Mouse (Mus musculus): ENCODE measurements around the gene Rexo2. TPM values are rescaled to one million over a fixed set of nuclear protein-coding genes. Genes with fewer than 3 reads are reported as not detected.
"Not testable (repeated sequence)": the region's sequence is repeated elsewhere in the genome, so short reads cannot be mapped to it uniquely, and the experiment has no call there.

Gene Rexo2
- total RNA-seq, 2 experiments from 2014 or later, result 124 to 164 TPM

DNA sequence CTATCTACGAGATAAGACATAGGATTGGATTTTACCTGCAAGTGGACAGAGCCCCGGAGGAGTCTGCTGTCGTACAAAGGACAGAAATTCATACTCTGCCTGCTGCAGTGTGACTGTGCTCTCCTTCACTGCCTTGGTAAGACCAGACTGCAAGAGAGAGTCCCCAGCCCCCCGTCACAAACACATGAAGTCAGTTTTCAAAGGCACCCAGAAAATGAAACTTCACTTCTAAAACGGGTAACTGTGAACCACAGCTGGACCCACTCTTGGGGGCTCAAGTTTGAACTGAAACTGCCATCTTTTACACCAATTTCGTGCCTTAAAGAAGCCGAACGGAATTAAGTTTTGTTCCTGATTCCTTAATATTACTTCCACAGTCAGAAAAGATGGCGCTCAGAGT, 6.1 kb downstream of the Rexo2 start:
- no peak for ATAC-seq (replicated peaks; ENCODE audit: poor library complexity)

DNA sequence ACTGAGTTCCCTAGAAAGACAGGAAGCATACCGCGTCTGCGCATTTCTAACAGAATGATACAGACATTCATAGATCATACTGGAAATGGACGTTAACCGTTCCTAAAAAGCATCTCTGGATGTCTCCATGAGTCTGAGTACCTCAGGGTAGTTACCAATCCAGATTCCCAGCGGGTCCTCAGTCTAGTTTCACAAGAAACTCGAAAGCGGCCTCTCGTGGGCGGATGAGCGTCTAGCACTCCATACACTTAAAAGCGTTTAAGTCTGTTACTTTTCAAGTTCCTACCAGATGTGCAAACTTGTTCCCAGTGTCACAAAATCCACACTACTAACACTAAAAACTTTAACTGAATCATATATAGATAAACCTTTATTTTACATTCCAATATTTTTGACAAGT, 7.3 kb downstream of the Rexo2 start:
- no peak for ATAC-seq (replicated peaks; ENCODE audit: poor library complexity)

DNA sequence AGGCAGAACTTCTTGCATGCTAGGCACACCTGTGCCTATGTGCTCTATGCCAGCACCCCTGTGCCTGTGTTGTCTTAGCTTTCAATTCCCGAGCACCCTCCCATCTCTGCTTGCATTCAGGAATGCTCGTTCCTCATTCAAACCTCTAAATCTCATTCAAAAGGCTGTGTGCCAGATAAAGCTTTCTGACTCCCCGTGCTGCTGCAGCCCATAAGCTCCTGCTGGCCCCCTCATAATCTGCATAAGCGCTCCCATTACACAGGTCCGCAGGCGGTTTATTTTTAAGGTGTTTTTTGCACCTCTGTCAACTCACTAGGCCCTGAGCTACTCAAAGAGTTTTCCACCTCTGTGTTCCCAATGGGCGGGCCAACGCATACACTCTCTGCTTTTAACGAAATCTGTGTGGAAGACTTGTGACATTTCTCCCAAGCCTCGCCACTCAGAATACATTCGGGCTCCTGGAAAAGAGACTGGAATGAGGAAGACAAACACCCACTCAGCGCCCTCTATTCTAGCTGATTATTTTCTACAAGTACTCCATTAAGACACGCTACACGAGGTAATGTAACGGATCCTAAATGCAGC, 7.9 kb downstream of the Rexo2 start:
- ATAC-seq (replicated peaks; ENCODE audit: poor library complexity), result no peak

DNA sequence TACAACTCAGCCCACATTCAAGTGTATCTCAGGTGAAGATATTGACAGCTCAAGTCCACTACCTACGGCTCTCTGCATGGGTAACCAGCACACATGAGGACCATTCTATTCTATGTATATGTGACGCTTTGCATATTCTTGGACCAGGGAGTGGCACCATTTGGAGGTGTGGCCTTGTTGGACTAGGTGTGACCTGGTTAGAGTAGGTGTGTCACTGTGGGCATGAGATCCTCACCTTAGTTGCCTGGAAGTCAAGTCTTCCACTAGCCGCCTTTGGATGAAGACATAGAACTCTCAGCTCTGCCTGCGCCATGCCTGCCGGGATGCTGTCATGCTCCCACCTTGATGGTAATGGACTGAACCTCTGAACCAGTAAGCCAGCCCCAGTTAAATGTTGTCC, 13.0 kb downstream of the Rexo2 start:
- ATAC-seq (replicated peaks; ENCODE audit: poor library complexity), result not testable (repeated sequence)

DNA sequence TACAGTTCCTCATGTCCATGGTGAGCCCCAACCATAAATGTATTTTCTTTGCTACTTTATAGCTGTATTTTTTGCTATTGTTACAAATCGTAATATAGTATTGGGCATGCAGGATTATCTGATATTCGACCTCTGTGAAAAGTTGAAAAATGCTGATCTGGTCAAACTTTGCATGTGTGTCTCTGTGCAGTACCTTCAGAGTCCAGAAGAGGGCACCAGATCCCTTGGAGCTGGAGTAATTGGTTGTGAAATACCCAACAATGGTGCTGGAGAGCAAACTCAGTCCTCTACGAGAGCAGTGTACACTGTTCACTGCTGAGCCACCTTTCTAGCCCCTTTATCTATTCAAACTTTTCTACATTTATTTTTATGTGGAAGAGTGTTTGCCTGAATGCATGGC, 13.6 kb downstream of the Rexo2 start:
- ATAC-seq (replicated peaks; ENCODE audit: poor library complexity), result peak; percentile 96

DNA sequence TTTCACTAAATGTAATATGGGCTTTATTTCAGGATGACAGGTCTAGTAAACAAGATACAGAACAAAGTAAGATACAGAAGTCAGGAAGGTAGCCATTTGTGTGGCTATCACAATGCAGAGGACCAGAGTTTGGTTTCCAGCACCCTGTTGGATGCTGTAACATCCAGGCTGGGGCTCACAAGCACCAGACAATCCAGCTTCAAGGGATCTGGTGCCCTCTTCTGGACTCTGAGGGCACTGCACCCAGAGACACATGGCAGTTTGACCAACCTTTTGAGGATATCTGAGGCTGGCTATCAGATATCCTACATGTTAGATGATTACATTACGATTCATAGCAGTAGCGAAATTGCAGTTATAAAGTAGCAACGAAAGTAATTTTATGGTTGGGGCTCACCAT, 14.8 kb downstream of the Rexo2 start:
- peak; percentile 57 for ATAC-seq (replicated peaks; ENCODE audit: poor library complexity)

DNA sequence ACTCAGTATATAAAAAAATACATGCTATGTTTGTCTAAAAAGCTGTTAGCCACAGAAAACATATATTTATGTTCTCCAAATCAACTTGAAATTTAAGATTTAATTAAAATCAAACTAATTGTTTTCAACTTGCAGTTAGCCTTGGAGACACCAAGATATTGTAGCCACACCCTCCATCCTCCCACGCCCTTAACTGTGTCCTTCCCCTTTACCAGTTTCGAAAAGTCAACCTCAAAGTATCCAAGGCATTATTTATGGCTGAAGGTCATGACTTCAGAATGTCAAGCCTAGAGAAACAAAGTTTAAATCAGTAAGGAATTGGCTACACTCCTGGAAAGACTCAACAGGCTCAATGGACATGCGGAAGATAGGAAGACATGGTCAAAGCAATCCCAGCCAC, 18.9 kb downstream of the Rexo2 start:
- peak; percentile 39; the same call in 1 of the 2 replicates for ATAC-seq (replicated peaks; ENCODE audit: poor library complexity)

DNA sequence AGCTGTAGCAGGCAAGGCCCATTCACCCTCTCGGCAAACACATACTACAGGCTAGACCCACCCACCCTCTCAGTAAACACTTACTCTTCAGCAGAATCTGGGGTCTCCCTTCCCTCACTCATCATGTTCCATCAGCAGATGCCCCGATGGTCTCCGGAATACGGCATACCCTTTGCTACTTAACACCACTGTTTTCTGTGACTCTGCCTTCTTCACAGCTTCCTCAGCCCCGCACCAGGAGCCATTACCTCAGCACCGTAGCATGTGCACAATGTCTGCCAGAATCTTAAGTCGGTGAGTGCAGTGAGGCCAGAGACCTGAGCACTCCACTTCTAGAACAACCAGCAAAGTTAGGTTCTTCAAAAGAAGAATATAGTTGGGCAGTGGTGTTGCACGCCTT, 19.7 kb downstream of the Rexo2 start:
- ATAC-seq (replicated peaks; ENCODE audit: poor library complexity), result no peak

DNA sequence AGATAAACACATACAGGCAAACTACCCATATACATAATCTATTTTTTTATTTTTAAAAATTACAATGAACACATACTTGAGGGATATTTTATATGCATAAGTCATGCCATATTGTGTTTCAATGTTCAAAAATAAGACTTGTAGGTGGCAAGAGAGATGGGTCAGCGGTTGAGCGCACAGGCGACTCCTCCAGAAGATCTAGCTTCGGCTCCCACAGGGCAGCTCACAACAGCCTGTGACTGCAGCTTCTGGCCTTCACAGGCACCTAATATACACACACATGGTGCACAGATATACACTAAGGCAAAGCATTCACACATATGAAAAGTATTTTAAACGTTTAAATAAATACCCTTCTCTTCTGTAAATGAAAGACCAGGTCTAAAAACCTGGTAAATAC, 21.0 kb downstream of the Rexo2 start:
- no peak for ATAC-seq (replicated peaks; ENCODE audit: poor library complexity)

DNA sequence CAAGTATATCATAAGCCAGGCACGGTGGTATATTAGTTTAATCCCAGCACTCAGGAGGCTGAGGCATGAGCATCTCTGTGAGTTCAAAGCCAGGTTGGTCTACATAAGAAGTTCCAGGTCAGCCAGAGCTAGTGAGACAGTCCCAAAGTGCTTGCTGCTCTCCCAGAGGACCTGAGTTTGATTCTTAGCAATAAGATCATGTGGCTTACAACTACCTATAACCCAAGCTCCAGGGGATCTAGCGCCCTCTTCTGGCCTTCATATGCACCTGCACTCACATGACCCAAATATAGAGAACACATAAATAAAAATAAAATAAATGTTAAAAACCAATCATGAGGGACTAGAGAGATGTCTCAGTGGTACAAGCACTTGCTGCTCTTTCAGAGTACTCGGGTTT, 21.5 kb downstream of the Rexo2 start:
- peak; percentile 48; the same call in 1 of the 2 replicates for ATAC-seq (replicated peaks; ENCODE audit: poor library complexity)

DNA sequence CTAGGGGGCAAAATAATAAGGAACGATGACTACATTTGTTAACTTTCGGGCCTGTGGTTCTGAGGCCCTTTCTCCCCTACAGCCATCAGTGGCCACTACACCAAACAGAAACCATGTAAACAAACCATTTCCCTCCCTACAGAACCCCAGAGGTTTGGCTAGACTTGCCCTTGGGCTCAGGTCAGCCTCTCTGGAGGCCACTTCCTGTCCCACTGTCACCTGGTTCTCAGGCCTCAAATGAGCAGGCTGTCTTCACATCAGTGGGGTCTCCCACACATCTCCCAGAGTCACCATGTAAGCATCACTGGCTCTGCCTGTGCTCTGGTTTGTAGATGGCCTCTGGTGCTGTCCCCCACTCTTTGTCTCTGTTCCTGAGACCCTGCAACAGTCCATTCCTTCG, 24.5 kb downstream of the Rexo2 start:
- no peak for ATAC-seq (replicated peaks; ENCODE audit: poor library complexity)

DNA sequence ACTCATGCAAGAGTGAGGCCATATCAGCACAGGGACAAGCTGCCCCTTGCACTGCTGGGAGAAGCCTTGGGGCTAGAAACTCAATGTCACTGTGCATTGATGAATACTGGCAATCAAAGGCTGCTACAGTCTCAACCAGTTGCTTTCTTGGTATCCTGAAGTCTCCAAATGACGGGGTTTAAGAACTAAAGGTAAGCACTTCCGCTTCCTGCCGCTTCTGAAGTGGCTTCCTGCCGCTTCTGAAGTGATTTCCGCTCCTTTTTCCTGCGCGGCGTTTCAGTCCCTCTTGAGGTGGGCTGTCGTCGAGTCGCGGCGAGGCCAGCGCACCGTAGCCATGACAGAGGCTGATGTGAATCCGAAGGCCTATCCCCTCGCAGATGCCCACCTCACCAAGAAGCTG, 30.4 kb downstream of the Rexo2 start:
- ATAC-seq (replicated peaks; ENCODE audit: poor library complexity), result no peak

DNA sequence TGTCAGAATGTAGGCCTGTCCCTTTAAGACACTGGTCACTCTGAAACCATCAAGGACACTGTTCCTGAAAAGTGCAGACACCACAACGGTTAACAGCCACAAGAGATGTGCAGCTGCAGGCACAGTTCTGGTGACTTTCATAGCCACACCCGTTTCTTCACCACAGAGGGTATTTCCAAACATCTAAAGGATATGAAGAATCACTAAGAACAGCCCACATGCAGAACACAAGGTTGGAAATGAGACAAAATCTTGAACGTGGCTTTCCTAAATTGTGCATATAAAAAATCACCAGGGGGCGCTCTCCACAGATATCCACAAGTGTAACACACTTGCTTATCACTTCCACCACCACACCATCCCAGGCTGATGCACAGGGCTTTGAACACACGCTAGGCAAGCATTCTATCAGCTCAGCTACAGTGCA, 32.6 kb downstream of the Rexo2 start:
- ATAC-seq (replicated peaks; ENCODE audit: poor library complexity), result peak; percentile 88

DNA sequence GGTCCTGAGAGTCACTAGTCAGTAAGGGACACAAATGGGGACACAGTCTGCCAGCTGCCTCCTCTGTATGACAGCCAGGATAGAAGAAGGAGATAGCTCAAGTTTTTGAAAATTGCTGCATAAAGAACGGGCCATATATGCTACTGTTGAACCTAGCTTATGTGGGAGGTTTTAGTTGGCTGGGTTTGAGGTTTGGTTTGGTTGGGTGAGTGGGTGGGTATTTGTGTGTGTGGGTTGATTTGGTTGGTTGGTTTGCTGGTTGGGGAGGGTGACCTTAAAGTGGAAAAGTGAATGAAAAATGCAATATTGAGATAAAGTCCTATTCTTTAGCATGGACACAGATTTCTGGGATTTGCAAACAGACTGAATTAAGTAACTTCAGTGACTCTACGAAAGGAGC, 35.6 kb downstream of the Rexo2 start:
- no peak for ATAC-seq (replicated peaks; ENCODE audit: poor library complexity)

DNA sequence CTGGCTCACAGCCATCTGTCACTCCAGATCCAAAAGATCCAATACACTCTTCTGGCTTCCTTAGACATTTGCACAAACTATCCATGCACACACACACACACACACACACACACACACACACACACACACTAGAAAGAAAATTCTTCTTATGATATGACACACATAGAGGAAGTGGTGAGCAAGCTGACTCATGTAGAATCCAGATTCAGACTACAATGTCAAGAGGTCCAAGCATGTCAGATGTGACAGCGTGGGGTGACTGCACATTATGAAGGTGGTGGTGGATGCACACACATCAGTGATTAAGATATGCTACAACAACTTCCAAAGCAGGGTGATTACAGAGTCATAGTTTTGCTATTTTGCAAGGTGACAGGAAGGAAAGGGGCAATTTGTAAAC, 36.5 kb downstream of the Rexo2 start:
- ATAC-seq (replicated peaks; ENCODE audit: poor library complexity), result peak; percentile 63

DNA sequence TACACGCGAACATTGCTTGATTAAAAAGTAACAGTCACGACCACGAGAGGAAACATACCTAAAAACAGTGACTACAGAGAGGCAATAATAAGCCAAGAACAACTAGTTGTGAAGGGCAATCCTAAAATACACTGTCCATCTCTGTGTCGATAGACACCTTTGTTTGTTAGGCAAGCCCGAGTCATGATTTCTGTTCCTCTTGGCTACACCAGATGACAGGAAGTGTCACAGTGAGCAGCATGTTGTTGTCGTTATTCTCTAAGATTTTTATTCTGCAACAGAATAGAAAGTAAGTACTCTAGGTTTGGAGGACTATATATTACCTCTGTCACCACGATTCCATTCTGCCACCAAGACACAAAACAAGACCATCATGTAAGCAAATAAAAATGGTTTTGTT, 48.0 kb downstream of the Rexo2 start:
- peak; percentile 44; the same call in 1 of the 2 replicates for ATAC-seq (replicated peaks; ENCODE audit: poor library complexity)

DNA sequence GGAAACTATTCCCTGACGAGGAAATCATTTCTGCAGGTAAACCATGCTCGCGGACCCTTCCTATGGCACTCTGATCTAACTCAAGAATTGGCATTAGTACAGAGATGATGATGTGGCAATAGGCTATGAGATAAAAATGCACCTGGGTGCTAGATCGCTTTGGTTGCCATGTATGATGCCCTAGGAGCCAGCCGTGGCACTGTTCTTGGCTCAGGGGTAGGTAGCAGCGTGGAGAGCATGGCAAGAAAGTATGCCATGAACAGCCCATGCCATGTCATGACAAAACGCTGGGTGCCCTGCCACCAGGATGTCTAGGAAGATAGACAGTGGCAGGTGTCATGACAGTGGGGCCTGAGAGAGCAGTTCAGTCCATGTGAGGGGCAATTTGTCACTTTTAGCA, 53.2 kb downstream of the Rexo2 start:
- no peak for ATAC-seq (replicated peaks; ENCODE audit: poor library complexity)

DNA sequence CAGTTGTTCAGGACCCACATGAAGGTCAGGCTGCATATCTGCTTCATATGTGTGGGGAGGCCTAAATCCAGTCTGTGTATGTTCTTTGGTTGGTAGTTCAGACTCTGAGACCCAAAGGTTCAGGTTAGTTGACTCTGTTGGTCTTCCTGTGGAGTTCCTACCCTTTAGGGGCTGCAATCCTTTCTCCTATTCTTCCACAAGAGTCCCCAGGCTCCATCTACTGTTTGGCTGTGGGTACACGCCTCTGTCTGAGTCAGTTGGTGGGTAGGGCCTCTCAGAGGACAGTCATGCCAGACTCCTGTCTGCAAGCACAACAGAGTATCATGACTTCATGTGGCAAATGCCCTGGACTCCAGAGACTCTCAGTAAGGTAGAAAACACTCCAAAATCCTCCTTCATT, 57.2 kb downstream of the Rexo2 start:
- no peak for ATAC-seq (replicated peaks; ENCODE audit: poor library complexity)

DNA sequence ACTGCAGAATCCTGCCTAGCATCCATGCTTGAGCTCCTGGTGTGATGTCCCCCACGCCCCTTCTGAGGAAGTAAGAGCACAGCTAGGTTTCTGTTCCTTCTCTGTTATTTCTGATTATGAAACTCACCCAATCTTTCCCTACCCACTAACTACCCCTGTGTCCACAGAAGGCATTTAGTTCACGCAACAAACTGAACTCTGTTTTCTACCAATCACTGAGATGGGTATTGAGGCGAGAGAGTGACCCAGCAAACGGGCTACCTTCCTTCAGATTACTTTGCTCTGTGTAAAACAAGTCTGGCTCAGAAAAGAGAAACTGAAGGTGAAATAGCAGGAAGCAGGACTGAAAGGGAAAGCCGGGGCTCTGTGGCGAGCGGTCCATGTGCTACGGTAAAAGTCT, 58.0 kb downstream of the Rexo2 start:
- peak; percentile 92 for ATAC-seq (replicated peaks; ENCODE audit: poor library complexity)

DNA sequence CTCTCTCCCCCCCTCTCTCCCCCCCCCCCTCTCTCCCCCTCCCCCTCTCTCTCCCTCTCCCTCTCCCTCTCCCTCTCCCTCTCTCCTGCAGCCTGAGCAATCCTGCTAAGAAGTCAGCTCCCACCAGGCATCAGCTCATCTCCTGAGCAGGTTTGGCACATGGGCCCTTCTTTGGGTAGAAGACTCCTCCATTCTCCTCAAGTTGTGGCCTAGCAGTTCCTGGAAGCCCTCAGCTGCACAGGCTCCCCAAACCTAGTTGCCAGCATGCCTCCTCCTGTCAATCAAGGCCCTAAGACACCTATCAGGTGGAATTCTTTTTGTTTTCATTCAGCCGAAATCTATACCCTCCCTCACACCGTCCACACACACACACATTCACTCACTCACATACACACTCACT, 58.9 kb downstream of the Rexo2 start:
- ATAC-seq (replicated peaks; ENCODE audit: poor library complexity), result no peak

DNA sequence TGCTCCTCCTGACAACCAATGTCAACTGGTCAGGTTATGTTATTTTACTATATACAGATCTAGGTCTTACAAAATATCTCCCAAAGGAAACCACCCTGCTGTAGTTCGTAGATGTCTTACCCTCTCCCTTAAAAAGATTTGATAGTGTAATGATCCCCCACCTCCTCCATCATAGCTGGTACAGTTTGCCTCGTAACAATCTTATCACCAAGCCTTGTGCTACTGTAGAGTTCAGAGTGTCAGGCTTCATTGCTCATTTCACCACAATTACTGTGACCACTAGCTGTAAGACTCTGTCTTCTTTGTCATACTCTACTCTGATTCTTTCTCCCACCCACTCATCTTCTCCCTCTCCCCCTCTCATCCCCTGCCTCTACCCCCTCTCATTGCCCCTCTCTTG, 59.4 kb downstream of the Rexo2 start:
- no peak for ATAC-seq (replicated peaks; ENCODE audit: poor library complexity)

DNA sequence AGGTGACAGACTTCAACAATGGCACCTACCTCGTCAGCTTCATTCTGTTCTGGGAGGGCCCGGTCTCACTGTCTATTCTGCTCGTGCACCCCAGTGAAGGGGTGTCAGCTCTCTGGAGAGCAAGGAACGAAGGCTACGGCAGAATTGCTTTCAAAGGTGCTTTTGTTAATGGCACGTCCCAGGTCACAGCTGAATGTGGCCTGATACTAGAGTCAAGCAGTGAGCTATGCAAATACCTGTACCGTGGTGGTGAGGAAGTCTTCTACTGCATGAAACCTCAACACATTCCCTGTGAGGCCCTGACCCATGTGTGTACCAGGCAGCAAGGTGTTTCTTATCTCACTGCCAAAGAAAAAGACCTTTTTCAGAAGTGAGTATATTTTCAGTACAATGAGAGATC, 60.0 kb downstream of the Rexo2 start:
- no peak for ATAC-seq (replicated peaks; ENCODE audit: poor library complexity)

DNA sequence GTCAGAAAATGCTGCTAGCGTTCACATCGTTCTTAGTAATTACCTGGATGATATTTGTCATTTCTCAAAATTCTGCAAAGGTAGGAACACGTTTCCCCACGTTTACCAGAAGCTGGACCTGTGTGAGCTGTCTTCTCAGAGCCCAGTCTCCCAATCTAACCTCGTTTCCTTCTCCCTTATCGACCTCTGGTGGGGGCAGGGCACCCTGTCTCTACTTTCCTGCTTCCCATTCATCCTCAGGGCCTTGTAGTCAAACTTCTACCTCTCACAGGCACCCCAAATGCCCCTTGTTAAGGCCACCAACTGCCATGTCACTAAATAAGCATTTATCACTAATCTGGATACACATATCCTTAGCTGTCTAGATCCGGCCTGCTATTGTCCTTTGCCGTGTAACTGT, 61.6 kb downstream of the Rexo2 start:
- no peak for ATAC-seq (replicated peaks; ENCODE audit: poor library complexity)
